Mouse (Mus musculus) cerebellum, adult 18-20 months (tissue): ENCODE measurements around the gene Mfap3l.
"Not testable (repeated sequence)": the region's sequence is repeated elsewhere in the genome, so short reads cannot be mapped to it uniquely, and the experiment has no call there.

Experiments used
- DNase-seq, 2 experiments: peaks; one replicate each; pipeline ENCODE4 v3.0.0; 2021

The Mfap3l gene

DNA sequence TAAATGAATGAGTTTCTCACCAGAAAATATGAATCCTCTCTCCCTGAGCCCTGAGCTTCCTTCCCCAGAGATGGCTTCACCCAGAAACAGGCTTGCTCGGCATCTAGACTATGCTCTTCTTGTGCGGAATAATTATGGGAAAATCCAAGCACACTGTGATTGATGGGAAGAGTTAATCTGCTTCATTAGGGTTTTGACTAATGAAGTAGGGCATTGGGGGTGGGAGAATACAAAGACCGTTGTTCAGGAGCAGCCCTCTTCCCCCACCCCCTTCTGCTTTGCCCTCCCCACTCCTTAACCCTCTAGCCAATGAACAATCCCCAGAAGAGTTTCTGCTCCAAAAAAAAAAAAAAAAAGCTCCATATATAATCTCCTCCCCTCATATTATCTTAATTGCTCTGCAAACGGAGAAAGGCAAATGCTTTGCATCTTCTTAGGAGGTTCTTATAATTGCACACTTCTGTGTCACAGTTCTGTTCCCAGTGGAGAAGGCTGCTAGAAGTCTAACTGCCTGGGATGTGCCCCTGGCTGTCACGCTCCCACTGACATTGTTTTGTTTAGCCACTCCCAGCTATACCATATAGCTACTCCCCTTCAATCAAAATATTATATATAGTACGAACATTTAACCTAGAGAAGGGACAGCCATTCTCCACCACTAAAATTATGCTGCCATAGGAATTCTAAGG lies 24.9 kb downstream of the Mfap3l start:
- DNase-seq, result no peak

DNA sequence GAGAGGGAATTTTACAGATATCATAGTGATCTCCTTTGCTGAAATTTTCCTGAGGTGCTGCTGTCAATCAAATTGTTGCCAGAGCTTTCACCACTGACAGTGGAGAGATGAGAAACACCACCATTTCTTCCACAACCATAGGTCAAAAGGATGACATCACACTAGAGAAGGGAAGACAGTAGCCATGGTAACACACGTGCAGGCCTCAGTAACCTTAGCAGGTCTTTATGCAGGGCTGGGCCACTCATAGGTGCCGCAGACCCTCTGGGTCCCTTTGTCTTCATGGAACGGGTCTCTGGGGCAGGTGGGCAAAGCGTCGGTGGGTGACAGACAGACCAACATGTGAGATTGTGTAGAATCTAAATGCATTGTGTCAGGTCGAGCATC lies 25.5 kb downstream of the Mfap3l start:
- no peak for DNase-seq

DNA sequence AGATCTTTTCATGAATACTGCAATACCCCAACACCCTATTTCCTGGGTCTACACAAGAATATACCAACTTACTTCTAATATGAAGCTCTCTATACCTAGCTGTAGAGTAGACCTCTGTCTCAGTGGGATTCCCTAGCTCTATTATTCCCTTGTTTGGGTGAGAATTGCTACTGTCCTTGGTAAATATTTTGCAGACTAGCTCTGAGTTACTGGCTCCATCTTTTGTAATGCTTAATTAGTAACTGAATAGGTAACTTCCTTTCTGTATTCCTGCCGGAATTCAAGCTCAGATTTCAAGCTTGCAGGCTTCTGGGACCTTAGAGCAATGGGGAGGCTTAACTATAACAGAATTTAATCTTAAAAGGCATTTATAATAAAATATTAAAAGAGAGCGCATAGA lies 26.1 kb downstream of the Mfap3l start:
- DNase-seq, result not testable (repeated sequence)

DNA sequence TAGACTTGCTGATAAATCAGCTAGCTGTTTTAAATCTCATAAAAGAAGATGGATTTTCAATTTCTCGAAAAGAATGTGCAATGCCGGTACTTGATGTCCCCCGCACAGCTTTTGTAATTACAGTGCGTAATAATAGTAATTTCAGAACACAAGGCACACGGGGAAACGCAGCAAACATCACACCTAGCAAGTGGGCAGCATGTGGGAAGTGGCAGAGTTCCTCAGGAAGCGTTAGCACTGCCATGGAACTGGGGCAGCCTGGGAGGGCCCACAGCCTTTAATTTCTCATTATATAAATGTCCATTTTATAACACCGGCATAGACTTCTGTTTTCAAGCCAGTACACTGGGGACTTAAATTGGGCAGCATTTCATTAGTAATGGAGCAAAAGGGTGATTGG lies 27.1 kb downstream of the Mfap3l start:
- no peak for DNase-seq

DNA sequence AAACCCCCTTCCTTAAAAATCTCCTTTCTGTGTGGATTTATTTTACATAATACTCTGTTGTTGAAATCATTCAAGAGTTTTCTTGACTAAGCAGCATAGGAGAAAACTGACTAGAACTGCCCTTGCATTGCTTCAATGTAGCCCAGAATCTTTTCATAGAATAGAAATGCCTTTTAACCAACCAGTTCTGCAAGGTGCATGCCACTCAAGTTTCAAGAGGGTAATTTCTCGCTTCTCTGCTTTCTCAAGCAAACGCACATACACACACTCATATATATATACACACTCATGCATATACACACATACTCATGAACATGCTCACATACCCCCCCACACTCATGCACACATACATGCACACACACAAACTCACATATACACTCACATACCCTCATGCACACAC lies 28.6 kb downstream of the Mfap3l start:
- DNase-seq, result no peak

DNA sequence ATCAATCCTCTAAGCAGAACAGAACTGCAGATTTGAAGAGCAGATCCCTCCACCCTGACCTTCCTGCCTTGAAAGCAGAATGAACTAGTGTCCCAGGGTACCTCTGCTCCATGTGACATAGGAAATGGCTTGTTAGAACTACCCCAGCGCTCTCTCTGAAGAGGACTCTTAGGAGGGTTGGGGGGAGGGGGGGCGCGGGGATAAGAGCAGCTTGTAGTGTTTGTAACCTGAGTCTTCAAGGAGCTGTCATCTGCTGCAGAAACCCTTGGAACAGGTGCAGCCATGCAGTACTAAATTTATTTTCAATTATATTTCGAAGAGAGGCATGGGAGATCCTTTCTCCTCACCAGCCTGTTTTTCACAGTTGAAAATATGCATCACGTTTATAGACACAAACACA lies 30.9 kb downstream of the Mfap3l start:
- no peak for DNase-seq

DNA sequence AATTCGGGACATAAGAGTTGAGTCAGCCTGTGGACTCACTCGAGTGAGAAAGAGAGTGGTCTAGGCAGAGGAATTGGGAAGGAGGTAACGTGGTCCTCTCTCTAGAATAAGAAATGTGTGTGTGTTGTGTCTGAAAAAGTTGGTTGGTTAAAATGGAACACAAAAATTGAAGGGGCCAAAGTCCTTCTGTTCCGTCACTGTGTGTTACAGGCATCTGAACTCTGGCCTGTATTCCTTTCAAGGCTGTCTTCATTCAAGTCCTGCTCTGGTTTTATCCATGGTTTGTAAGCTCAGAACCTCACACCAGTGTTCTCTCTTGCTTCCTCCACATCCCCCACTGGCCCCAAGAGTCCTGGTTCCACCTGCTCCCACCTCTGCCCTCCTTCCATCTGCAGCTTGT lies 33.2 kb downstream of the Mfap3l start:
- no peak for DNase-seq

DNA sequence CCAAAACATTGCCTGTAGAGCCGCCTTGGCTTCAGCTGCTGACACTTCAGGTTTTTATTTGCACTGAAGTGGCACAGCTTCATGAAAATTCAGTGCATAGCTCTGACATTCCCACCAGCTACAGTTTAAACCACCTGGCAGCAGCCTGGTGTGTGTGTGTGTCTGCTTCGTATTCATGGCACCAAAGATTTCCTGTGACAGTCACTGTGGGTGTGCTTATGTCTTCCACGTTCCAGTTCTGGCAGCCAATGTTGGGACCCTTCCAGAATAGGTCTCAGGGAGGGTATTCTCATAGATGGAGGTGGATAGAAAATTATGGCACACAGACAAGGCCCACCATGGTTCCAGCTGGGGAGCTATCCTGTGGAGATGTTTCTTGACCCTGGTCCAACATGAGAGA lies 34.2 kb downstream of the Mfap3l start:
- peak; percentile 13 to 26 for DNase-seq

DNA sequence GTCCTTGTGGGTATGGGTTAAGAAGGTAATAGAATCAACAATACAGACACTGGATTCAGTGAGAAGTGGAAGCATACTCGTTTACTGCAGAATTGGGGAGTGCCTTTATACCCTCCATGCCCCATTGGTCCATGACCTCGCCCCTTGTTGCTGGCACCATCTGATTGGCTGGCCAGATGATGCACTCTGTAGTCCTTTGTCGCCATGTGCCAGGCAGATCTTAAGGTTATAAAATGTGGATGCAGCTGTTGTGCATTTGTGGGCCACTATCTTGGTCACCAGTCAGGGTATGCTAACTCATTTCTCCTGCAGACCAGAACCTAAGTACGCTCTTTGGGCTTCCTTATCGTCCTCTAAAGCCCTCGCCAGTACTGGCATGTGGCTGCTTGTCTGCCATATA lies 46.0 kb downstream of the Mfap3l start:
- no peak for DNase-seq

DNA sequence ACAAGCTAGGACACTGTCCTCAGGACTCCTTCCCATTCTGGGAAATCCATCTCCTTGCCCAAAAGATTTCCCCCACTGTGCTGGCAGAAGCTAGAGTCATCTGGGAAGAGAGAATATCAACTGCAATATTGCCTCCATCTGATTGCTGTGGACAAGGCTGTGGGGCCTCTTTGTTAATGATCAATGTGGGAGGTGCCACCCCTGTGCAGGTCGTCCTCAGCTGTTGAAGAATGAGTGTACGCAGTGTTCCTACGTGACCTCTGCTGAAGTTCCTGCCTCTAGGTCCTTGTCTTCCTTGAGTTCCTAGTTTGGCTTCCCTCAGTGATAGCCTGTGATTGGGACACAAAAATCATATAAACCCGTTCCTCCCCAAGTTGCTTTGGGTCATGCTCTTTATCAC lies 49.2 kb downstream of the Mfap3l start:
- DNase-seq, result no peak

DNA sequence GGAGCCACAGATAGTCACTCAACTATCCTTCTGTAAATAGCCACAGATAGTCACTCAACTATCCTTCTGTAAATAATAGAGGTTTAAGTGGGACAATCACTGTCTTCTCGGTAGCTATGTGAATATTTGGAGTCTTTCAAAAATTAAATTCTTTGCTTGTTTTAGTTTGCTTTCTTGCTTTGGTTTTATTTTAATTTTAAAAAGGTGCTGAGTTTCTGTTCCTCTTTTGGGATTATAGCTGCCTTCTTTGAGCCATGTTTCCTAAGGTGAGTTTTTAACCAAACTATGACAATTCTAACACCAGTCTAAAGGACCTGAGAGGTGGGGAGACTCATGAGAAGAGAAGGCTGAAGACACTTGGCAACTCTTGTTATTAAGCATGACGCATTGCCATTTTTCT lies 49.7 kb downstream of the Mfap3l start:
- no peak for DNase-seq

DNA sequence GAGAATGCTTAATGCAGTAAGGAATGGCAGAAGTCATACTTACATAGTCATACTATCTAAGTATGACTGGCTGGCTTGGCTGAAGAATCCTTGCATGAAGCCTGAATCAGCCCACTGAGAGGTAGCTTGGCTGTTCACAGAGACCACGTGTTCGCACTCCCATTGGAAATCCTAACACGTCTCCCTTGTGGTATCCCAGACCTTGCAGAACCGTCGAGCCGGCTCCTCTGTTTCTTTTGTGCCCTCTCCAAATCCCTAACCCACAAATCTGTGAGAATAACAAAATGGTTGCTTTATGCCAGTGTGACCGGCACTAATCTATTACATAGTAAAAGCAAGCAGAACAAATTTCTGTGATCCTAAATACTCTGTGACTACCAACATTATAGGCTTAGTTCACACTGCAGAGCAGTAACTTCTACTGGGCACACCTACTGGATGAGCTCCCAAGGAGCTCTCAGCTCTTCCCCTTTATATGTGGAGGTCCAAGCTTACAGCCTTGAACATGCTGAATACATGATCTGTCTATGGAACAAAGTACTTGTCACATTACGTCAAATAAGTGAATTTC lies 79.0 kb downstream of the Mfap3l start:
- DNase-seq, result no peak

DNA sequence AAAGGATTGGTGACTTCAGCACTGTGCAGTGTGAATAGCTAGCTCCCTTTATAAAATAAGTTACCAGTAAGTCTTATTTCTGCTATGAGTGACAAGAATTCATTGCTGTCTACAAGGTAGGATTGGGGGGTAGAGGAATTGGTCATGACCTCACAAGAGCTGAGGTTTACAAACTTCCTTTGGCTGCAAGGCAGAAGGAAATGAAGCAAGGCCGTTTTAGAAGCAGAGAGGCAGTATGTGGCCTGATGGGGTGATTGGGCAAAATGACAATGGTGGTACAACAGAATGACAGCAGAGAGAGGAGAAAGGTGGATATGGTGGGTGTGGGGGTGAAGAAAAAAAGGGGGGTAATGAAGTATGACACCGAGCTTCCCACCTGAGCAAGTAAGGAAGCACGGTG lies 82.1 kb downstream of the Mfap3l start:
- DNase-seq, result no peak

DNA sequence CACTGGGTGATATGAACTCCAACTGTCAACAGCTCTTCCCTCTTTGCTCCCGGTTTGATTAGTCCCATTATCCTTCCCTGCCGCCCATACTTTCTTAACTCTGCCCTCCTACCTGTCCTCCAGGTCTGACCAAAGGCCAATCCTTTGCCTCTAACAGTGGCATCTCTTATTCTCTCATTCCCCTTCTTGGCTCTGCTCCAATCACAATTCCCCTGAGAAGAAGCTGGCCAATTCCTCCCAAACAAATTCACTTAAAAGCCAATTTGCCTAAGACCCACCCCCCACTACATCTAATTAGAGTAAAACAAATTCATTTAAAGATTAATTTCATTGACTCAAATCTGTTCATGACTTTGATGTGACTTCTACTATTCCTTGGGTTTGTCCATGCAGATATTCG lies 86.1 kb downstream of the Mfap3l start:
- no peak for DNase-seq
